Mouse (Mus musculus): Measurements from ENCODE around the gene Pitpna. TPM values are rescaled to one million over a fixed set of nuclear protein-coding genes. Genes with fewer than 3 reads are reported as not detected.

Pitpna gene
- total and polyA plus RNA-seq, 3 experiments: 97.6 to 186 (median 185) TPM

DNA sequence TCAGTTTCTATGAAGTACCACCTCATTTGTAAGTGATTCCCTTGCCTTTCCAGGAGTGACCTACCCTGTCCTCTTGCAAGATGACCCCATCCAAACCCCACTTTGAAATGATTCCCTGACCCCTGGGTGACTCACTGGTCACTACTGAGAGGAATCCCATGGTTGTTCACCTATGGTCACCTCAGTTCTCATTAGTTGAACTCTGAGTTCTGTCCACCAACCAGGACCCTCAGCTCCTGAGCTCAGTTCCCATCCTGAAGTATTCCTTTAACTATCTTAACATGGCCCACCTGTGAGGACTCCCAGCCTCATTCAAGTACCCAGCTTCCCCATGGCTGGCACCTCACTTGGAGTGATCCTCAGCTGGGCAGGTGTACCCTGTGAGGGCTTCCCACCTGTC is 69.9 kb downstream of the Pitpna start:
- no peak for DNase-seq

DNA sequence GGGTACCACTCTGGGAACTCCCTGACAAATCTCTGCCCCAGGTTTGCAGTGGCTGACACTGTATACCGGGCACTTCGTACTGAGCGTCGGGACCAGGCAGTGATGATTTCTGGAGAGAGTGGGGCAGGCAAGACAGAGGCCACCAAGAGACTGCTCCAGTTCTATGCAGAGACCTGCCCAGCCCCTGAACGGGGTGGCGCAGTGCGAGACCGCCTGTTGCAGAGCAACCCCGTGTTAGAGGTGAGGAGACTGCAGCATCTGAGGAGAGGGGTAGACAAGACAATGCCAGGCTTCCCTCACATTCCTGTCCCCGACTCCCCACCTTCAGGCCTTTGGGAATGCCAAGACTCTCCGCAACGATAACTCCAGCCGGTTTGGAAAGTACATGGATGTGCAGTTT is 70.4 kb downstream of the Pitpna start:
- DNase-seq: no peak

GRCm38 (mm10) chr11:75658996-75659750 is 71.3 kb downstream of the Pitpna start:
- DNase-seq: peak; percentile 64

GRCm38 (mm10) chr11:75660081-75660590 is 72.2 kb downstream of the Pitpna start:
- DNase-seq: peak; percentile 68

DNA sequence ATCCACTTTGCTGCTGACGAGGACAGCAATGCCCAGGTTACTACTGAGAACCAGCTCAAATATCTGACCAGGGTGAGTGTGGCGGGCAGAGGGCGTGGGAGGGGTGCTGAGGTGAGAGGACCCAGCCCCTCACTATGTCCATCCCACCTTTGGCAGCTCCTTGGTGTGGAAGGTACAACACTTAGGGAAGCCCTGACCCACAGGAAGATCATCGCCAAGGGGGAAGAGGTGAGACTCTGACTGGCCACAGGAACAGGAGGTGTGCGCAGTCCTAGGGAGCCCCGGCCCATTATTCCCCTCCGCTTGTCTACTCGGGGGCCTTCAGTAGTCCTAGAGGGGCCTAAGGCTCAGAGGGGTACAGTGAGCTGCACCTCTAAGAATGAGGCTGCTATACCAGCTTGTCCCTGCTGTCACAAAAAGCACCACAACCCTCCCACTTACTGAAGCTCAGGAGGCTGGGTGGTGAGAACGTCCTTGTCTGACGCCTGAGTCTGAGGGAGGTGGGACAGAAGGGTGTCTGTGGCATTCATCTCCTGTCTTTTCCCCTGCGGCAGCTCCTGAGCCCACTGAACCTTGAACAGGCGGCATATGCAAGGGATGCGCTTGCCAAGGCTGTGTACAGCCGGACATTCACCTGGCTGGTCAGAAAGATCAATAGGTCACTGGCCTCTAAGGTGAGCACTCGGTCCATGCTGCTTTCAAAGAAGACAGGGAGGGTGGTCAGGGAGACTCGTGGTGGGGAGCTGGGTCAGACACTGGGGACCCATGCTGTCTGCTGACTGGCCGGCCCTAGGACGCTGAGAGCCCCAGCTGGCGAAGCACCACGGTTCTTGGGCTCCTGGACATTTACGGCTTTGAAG is 73.3 kb downstream of the Pitpna start:
- no peak for DNase-seq

DNA sequence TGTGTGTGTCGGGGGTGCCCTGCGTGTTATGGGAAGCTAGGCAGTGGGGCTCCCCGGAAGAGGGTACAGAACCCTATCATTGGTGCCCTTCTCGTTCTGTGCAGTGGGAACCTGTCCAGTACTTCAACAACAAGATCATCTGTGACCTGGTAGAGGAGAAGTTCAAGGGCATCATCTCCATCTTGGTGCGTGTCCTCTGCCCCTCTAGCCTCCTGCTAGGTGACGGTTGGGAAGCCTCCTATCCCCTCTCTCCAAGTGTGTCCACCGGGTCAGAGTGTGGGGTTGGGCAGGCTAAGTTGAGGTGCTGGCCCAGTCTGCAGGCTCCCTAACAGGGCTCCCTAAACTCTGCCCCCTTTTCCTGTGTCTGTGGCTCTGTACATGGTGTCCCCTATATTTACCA is 74.2 kb downstream of the Pitpna start:
- no peak for DNase-seq

DNA sequence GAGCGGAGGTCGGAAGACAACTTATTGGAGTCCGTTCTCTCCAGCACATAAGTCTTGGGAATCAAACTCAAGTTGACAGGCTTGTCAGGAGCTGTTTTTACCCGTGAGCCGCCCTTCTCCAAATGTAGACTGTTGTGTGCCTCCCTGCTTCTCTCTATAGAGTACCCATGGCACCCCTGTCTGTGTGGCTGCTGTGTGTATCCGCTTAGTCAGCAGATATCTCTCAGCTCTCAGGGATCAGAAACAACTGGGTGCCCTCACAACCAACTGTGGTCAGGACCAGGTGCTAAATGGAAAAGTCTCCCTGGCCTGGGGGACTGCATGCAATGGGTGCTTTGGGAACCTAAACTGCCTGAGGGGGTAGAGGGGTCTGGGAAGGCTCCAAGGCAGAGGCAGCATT is 78.4 kb downstream of the Pitpna start:
- DNase-seq: no peak

- DNase-seq: no peak
Observed at GRCm38 (mm10) chr11:75668621-75669020, 80.7 kb downstream of the Pitpna start.

- no peak for DNase-seq
Observed at GRCm38 (mm10) chr11:75669176-75669852, 81.4 kb downstream of the Pitpna start.

GRCm38 (mm10) chr11:75669853-75670200 is 81.9 kb downstream of the Pitpna start:
- no peak for DNase-seq

GRCm38 (mm10) chr11:75671426-75672180 is 83.7 kb downstream of the Pitpna start:
- no peak for DNase-seq

DNA sequence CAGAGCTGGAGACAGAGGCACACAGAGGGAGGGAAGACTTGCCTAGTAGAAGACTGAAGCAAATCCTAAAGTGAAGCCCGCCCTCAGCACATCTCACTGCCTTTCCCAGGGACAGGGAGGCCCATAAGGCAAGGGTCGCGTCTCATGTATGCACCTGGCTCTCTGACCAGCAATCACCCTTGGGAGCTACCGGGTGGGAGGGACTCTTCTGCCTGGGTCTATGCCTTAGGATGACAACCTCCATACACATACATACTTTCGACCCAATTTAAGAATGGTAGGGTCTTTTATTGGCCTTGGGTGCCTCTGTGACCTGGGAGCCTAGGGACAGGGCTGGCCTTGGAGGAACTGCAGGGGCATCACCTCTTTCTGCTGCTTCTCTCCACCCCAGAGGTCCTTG is 85.5 kb downstream of the Pitpna start:
- DNase-seq: no peak

DNA sequence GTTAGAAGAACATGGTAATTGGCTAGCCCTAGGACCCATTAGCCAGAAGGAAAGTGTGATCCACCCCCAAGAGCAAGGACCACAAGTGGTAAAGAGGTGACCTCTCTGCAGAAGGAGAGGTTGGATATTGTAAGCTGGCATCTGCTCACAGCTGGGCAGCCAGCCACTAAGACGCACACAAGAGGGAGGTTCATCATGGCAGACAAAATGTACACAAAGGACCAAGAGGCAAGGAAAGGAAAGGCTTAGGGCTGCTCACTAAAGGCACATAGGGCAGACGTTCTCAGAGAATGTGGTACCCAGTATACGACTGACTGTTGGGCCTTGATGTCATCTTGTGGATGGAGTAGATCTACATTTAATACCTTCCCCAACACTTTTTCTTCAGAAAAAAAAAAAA is 87.0 kb downstream of the Pitpna start:
- DNase-seq: no peak

- DNase-seq: peak; percentile 61
Observed at GRCm38 (mm10) chr11:75677881-75678746, 90.2 kb downstream of the Pitpna start.

Small RNAs within 50 kb of the gene (microRNA-seq; reads per million reads assigned to microRNA genes)
- 0 reads per million in 2 experiments for gene Mir3971

Other genes with a start within 250 kb of the Pitpna start
- 10 to 100 TPM; 35.6 to 54.9 TPM for gene Rpa1, start 239.8 kb upstream of the Pitpna start, total RNA-seq (2021)
- gene Rpa1, start 239.8 kb upstream of the Pitpna start, polyA plus RNA-seq (2012; rRNA removed): 11.8 and 16.4 TPM in 2 replicates
- gene Smyd4, start 239.7 kb upstream of the Pitpna start, total RNA-seq (2021): 10 to 100 TPM in 1 of 2 experiments, 1 to 10 TPM in 1; 5.2 to 12.5 TPM
- gene Smyd4, start 239.7 kb upstream of the Pitpna start, polyA plus RNA-seq (2012; rRNA removed): 6.3 and 6.8 TPM in 2 replicates
- 10 to 100 TPM; 21.4 to 31.3 TPM for gene Serpinf1, start 165.4 kb upstream of the Pitpna start, total RNA-seq (2021)
- gene Serpinf1, start 165.4 kb upstream of the Pitpna start, polyA plus RNA-seq (2012; rRNA removed): 43.7 and 74.1 TPM in 2 replicates
- 1 to 10 TPM in 1 of 2 experiments, not detected in 1; 2.6 TPM for gene Serpinf2, start 148.5 kb upstream of the Pitpna start, total RNA-seq (2021)
- gene Serpinf2, start 148.5 kb upstream of the Pitpna start, polyA plus RNA-seq (2012; rRNA removed): 0.09 and 1.2 TPM in 2 replicates
- gene Wdr81, start 133.4 kb upstream of the Pitpna start, total RNA-seq (2021): 10 to 100 TPM; 15.5 to 15.6 TPM
- gene Wdr81, start 133.4 kb upstream of the Pitpna start, polyA plus RNA-seq (2012; rRNA removed): 28.2 and 34.1 TPM in 2 replicates
- 1 to 10 TPM; 7.6 to 9.7 TPM for gene Tlcd2, start 126.4 kb upstream of the Pitpna start, total RNA-seq (2021)
- gene Tlcd2, start 126.4 kb upstream of the Pitpna start, polyA plus RNA-seq (2012; rRNA removed): 22.2 and 27.3 TPM in 2 replicates
- 100 to 1,000 TPM; 132 to 162 TPM for gene Prpf8, start 101.3 kb upstream of the Pitpna start, total RNA-seq (2021)
- 43.2 and 58.6 TPM in 2 replicates for gene Prpf8, start 101.3 kb upstream of the Pitpna start, polyA plus RNA-seq (2012; rRNA removed)
- 10 to 100 TPM; 12.1 to 13.2 TPM for gene Rilp, start 78.0 kb upstream of the Pitpna start, total RNA-seq (2021)
- gene Rilp, start 78.0 kb upstream of the Pitpna start, polyA plus RNA-seq (2012; rRNA removed): 8.8 and 10.0 TPM in 2 replicates
- 1 to 10 TPM; 7.5 to 7.8 TPM for gene Scarf1, start 74.6 kb upstream of the Pitpna start, total RNA-seq (2021)
- 27.4 and 33.5 TPM in 2 replicates for gene Scarf1, start 74.6 kb upstream of the Pitpna start, polyA plus RNA-seq (2012; rRNA removed)
- gene Slc43a2, start 56.4 kb upstream of the Pitpna start, total RNA-seq (2021): 10 to 100 TPM; 21.2 to 38.3 TPM
- 28.2 and 28.7 TPM in 2 replicates for gene Slc43a2, start 56.4 kb upstream of the Pitpna start, polyA plus RNA-seq (2012; rRNA removed)
- gene Inpp5k, start 42.9 kb downstream of the Pitpna start, total RNA-seq (2021): 10 to 100 TPM; 32.9 to 42.3 TPM
- 38.0 and 50.0 TPM in 2 replicates for gene Inpp5k, start 42.9 kb downstream of the Pitpna start, polyA plus RNA-seq (2012; rRNA removed)
- gene Myo1c, start 62.4 kb downstream of the Pitpna start, total RNA-seq (2021): 100 to 1,000 TPM; 136 to 174 TPM
- 74.7 and 101 TPM in 2 replicates for gene Myo1c, start 62.4 kb downstream of the Pitpna start, polyA plus RNA-seq (2012; rRNA removed)
- gene Crk, start 91.2 kb downstream of the Pitpna start, total RNA-seq (2021): 100 to 1,000 TPM; 105 to 110 TPM
- 201 and 233 TPM in 2 replicates for gene Crk, start 91.2 kb downstream of the Pitpna start, polyA plus RNA-seq (2012; rRNA removed)
- 100 to 1,000 TPM; 656 to 668 TPM for gene Ywhae, start 144.8 kb downstream of the Pitpna start, total RNA-seq (2021)
- 41.3 and 57.3 TPM in 2 replicates for gene Ywhae, start 144.8 kb downstream of the Pitpna start, polyA plus RNA-seq (2012; rRNA removed)
- gene Doc2b, start 208.0 kb downstream of the Pitpna start, total RNA-seq (2021): 10 to 100 TPM; 10.6 to 23.5 TPM
- 9.5 and 13.9 TPM in 2 replicates for gene Doc2b, start 208.0 kb downstream of the Pitpna start, polyA plus RNA-seq (2012; rRNA removed)